Mouse (Mus musculus) spleen, postnatal 14 days (tissue): ENCODE data around the gene Thsd7a.

ENCODE experiments used
- DNase-seq, 2 experiments: peaks; one replicate each; pipeline ENCODE4 v3.0.0; 2021 to 2022; ENCODE audit warnings: low spot score in 2 of 2

Gene Thsd7a

DNA sequence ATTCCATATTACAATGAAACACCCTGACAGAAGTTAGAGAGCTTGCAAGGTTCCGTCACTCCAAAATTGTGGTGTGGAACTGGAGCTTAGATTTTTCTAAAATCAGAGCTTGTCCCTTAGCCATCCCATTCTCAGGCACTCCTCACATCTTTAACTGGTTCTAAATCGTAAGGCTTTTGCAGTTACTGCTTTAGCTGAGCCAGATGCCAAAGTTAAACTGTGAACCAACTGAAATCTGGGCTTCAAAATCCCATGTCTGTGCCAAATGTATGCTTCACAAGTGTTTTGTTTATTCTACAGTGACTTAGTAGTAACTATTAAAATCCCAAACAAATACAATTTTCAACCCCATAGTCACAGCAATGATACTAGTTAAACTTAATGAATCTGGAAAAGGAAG lies 242.3 kb downstream of the Thsd7a start:
- DNase-seq, result no peak

DNA sequence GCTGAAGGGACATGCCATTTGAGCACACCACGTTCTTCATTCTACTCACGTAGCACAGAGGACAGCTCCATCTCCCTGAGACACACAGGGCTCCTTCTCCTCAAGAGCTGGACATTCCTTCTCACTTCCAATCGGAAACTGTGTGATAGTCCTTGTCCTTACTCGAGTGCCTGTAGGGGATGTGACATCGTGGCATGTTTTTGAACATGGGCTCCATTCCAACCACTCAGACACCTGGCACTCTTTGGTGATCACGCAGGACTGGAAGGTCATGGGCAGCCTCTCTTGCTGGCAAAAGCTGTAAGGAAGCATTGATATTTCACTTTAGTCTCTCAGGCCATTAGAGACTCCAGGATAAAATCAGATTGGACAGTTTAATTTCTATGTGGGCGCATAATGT lies 245.3 kb downstream of the Thsd7a start:
- DNase-seq, result no peak

DNA sequence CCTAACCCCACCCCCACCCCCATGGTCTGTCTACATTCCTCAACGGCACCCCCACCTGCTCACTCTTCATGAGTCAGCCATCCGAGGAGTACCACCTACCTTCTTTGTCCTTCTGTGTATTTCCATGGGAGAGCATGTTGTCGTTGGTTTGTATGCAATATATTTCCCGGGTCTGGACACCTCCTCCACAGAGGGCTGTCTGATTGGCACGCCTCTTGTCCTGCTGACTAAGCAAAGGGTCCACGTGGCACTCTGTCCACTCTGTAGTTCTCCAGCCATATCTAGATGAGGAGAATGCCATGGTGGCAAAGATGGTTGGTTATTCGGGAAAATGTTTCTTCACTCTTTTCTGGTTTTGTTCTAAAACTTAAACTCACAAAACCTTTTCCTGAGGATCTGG lies 248.3 kb downstream of the Thsd7a start:
- no peak for DNase-seq

DNA sequence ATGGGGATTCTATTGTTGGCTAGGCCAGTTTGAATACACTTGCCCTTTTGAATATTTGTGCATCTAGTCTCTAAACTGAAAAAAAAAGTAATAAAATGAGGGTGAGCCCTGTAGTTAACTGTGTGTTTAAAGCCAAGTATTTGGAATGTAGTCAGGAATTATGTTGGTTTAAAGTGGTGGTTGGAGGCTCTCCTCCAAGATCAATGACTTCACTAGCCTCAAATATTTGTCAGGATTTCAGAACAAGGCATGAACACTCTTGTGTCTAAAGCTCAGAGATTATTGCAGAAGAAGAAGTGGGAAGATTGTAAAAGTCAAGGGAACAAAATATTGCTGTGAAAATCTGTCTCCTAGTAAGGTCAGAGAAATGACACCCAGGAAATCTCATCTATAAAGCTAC lies 249.3 kb downstream of the Thsd7a start:
- DNase-seq, result no peak

DNA sequence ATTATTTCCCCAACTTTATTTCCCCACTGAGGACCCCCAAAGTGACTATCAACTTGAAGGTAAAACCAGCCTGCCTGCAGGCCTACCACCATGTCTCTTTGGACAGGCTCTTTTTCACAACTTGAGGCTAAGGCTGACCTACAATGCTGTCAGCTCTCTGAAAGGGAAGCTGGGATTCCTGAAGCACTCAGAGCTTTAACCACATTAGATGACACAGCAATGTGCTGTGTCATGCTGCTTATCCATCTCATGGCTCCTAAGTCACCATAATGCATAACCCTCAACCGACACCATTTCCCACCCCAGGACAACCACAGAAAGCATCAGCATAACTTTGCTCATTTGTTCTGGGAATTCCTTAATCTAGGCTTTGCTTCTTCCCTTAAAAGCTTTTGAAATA lies 255.6 kb downstream of the Thsd7a start:
- no peak for DNase-seq

DNA sequence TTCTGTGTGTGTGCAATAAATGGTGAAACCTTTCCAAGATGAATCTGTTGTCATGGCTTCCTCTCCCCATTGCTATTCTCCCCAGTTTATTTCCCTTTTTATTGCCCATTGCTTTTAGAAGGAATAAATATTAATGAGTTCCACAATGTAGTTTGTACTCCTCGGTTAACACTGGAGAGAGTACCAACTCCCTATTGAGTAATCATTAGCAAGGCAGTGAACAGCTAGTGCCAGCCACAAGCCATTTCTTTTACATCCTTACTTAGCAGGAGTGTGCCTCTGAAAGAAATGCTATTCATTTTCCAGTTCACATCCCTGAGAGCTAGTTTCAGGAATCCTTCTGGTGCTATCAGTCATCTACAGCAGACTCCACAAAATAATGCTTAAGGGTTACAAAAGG lies 260.3 kb downstream of the Thsd7a start:
- DNase-seq, result no peak

DNA sequence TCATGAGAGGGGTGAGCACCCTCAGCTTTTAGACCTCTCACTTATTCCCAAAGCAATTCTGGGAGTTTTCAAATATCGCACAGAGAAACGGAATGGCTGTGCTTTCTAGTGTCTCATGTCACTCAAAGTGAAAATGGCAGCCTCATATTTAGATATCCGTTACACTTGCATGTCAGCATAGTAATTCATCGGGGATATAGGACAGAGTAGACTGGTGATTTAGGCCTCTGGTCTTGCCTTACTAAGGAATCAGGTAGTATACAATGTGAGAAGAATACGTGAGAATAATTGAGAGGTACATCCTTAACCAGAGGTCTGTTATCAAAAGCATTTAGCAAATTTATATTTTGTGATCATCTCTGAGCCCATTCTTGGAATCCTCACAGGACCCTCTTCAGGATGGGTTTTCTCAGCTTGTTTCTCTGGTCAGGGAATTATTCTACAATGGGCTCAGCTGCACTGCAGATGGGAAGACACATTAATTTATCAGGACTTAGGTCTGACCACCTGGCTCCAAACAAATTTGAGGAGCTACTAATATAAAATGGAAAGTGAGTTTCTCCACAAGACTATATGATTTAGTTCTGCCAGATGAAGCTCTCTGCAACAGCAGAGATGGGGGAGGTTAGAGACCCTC lies 267.6 kb downstream of the Thsd7a start:
- DNase-seq, result no peak

DNA sequence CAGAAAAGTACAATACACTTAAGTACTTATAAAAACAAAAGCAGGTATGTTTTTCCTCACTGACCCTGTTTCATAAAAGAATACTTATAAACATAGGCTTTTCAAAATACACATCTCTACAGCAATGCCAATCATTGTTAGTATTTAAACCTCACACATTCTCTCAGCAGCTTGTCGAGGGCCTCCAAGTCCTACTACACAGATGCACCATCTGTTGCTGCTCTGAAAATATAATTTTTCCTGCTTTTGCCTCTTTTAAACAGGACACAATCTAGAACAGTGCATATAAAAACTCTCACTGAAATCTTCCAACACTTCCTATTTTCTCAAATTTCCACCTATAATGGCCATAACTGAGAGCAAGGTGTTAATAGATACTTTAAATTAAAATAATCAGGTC lies 270.9 kb downstream of the Thsd7a start:
- no peak for DNase-seq

DNA sequence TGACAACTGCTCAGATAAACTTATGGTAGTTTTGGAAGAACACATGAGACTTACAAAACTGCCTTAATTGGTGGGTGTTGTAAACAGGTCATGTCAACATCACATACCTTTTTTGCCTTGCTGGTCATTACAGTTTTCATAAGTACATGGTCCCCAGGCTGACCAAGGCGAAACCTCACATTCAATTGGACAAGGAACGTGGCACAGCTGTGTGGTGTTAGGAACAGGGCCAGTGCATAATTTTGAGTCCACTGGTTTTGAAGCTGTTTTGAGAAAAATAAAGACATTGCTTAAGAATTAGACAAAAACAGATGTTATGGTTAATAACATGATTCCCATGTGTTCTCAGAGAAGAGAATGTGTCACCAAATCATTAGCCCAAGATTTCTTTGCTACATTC lies 278.3 kb downstream of the Thsd7a start:
- DNase-seq, result no peak

DNA sequence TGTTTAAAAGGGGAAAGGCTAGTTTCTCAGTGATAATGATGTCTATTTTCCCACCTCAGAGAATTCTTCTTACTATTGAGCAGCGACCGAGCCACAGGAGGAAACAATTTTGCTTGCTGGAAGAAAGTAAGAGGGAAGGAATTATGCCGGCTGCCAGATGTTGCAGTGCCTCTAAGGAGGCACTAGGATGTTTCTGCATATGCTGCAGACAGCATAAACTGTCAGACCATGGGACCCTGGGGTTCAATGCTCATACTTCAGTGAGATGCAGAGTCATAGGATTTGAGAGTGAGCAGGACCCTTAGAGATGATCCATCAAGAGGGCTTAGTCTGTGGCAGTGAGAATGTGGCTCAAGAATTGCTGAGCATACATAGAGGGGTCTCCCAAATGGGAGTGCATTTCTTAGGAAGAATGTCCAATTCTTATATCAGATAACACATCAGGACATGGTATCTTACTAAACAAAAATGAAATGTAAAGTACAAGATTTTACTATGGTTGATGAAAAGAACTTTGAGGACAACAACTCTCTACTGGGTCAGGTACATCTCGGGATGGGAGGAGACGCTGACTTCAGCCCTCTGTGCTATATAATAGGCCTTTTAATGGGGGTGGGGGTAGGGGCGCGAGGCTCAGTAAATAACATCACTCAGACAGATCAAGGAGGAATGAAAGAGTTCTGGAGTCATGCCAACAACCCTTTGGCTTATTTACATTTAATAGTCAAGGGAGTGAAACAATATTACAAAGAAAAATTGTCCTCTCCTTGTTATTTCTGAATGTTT lies 281.7 kb downstream of the Thsd7a start:
- no peak for DNase-seq

DNA sequence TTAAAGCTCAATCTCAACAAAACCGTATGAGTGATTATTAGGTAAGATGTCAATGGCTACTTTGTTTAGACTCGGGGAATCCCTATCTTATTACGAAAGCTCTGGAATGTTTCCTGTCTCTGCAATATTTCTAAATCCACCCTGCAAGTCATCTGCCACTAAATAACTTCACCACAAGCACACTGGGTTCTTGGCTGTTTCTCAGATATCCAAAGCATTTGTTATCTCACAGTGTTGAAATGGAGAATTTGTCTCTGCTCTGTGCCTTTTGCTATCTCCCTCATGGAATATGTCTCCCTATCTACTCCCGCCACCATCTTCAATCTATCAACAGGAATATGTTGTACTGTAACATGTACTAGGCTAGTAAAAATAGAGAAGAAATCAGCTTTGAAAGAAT lies 290.4 kb downstream of the Thsd7a start:
- DNase-seq, result no peak

DNA sequence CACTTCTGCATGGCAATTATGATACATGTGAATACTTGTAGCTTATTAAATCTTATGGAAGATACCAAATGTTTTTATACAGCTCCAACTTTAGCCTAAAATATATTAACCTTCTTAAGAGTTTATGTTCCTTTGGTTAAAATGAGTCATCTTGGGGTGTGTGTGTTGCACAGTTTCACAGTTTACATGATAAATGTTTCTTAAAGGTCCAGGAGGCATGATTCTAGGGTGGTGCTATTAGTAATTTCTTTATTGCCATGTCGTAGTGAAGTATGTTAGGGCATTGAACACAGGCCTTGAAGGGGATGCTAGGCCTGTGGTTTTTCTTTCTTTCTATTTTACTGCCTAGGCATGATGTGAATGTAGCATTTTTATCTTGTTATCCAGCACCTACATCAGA lies 291.8 kb downstream of the Thsd7a start:
- DNase-seq, result no peak

DNA sequence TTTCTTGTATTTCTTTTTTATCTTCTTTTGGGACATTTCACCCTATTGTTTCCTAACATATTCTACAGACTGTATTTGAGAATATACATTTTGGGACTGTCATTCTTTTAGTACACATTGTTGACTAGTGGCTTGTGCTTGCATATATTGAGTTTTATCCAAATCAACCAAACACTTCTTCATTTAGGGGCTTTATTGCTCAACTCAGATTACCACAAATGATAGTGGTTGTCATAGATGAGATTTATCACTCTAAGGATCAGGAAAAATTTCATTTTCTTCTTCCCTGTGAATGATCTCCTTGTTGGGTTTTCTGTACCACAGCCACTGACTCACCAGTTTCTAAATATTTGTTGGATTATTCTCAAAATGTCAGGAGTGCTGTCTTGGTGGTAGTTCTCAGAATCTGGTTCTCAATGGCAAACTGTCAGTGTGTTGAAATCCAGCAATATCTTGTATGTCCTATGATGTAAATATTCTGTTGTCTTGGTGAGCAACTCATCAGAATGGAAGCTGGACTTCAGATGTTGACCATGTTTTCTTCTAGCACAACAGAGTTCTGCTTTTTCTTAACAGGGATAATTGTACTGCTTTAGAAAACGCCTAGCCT lies 294.2 kb downstream of the Thsd7a start:
- no peak for DNase-seq

DNA sequence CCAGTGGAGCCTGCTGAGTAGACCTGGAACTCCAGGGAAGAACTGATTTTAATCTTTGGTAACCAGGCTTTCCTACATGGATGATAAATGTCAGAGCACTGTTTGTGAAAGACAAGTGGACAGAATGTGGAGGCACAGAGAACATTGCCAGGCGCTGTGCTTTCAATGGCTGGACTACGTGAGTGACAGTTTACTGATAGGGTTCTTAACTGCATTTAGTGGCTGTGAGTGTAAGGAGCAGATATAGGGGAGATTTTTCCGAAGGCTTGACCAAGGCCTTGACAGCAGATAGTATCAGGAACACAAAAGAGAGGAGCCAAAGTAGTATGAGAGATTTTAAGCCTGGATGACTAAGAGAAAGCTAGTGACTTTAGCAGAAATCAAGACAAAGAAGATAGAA lies 295.1 kb downstream of the Thsd7a start:
- DNase-seq, result no peak

DNA sequence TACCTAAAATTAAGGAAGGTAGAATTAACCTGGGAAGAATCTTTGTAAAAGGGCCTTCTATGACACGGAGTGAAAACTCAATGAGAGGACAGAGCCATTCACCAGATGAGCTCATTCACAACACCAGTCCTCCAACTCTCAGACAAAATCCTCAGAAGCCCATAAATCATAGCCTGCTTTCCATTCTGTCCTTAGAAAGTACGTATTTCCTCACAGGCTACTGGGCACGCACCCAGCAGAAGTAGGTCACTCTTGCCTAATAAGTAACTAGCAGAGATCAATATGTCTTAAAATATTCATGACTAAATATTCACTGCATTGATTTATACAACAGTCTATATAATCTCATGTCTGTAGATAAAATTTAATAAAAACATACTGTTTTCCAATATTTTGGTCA lies 300.4 kb downstream of the Thsd7a start:
- DNase-seq, result no peak

DNA sequence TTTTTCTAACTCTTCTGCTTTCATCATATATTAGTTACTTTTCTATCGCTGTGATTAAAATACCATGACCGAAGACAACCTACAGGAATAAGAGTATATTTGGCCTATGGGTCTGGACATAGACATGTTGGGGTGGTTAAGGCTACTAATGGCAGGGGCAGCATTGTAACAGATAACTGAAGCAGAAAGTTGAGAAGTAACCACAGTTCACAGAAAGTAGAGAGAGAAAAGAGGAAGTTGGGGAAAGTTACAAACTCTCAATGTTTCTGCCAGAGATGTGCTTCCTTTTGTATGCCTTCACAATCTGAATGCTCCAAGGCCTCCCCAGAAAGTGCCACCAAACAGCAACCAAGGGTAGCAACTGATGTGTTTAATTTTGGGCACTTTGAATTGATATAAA lies 303.7 kb downstream of the Thsd7a start:
- DNase-seq, result no peak

DNA sequence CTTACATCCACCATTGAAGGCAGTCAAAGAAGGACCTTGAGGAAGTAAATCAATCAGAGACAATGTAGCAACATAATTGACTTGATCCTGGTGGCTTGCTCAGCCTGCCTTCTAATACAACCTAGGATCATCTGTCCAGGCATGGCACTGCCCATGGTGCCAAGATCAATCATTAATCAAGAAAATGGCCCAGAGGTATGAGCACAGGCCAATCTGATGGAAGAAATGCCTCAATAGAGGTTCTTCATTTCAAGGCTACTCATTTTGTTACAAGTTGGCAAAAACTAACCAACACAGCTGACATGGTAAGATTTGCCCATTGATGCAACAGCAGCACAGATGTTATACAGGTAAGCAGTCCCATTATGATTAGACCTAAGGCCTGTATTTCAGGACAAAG lies 309.6 kb downstream of the Thsd7a start:
- DNase-seq, result no peak

DNA sequence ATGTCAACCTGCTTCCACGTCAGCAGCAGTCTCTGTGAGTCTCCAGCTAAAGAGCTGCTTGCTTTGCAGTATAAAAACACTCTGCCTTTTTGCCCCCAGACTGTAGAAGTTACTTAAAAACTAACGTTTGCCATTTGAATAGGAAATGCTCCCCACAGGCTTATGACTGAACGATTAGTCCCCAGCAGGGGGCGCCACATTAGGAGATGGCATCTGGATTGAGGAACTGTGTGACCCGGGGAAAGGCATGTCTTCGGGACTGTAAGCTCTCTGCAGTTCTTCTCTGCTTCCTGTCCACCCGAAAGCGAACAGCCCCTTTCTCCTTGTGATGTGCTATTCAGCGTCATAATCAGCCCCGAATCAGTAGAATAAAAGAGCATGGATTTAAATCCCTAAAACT lies 330.1 kb downstream of the Thsd7a start:
- DNase-seq, result no peak

DNA sequence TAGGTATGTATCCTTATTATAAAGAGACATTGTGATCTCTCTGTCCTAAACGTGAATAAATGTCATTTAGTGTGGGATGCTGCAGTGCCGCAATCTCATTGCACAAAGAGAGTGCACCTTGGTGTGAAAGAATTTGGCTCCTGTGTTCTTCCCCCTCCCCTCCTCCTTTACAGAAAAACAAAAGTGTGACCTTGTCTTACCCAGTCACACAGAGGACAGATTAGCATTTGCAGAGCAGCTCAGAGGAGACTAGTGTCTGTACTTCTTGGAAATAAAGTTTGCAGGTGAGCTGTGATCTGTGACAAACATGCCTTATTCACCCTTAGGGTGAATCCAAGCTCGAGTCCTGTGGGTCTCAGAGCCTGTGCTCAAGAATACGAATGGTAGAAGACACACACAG lies 332.2 kb downstream of the Thsd7a start:
- no peak for DNase-seq

DNA sequence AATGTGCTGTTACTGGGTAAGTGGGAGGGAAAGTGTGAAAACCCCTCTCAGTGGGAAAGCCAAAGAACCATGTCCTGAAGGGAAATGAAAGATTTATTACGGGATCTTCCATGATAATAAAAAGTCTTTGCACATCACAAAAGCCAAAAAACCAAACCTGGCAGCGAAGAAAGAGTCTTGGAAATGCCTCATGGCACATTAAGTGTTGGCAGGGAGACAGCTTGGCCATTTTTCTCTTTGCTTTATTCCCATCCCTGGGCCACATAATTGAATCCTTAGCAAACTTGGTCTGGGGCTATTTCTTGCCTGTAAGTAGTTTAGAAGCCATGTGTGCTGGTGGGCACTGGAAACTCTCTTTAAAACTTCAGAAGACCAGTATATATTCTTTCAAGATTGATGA lies 344.8 kb downstream of the Thsd7a start:
- DNase-seq, result no peak

DNA sequence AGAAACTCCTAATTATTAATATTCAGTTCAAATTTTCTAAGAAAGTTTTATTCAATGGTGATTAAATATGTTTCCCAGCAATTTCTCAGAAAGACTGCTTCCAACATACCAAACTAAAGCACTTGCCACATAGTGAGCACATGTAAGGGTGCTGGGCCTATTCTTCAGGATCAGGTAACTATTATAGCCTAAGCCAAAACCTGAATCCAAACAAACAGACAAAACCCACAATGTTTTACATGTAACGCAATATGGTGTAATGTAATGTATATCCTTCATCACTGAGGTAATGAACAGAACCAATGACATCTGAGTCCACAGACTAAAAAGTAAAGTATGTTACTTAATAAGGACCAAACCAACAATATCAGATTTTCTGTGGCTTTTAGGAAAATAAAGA lies 346.2 kb downstream of the Thsd7a start:
- DNase-seq, result no peak

DNA sequence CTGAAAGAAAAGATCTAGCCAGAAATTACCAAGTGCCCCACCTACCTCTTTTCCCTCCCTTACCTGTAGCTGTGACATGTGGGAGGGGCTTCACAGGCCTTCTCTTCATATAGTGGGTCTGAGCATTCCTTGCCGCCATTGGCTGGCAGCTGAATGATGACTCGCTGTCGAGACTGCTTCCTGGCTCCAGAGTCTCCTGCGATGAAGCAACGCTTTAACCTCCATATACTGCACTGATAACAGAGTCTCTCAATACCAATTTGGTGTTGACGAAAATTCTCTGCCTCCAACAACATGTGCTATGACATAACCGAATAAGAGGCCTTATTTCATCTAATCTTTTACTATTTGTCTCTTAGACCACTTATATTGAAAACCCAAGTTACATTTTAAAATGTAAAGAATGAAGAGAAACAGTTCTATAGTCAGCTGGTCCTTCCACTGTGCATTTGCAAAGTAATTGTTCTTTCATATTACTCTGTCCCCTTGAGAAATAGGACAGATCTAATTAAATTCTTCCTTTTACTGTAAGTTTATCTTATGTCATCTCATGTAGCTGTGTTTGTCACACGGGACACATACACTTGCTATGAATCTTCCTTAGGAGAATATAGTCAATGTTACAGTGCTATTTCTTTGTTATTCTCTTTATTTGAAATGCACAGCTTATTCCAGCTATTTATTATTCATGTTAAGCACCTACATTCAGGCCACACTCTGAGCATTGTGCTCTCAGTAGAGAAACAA lies 351.3 kb downstream of the Thsd7a start:
- DNase-seq, result no peak
